Mouse (Mus musculus) limb, embryonic 15.5 days (tissue): ENCODE measurements at regions not wholly inside any gene's neighbourhood (a gene's known extent, or its start where the extent isn't known, plus 50 kb on each side); places are given as distances from the start of the nearest gene placed in this dataset.
A peak's percentile ranks its signal among the peaks of the same experiment; 100 is the strongest.

Experiments used
- ATAC-seq: fragments of 200-750 bp; cut with Nextera tagmentation; 2 replicates; pipeline ENCODE4 v1.8.0; 2017; ENCODE audit warnings: low read depth, moderate TSS enrichment; ENCODE audit not compliant: insufficient number of reproducible peaks, low FRiP score, low TSS enrichment
- H3K27ac ChIP-seq: fragments of 300-500 bp; sonication (generic); 2 replicates; pipeline ENCODE4 v1.5.1; 2015; ENCODE audit warnings: moderate library complexity, mild to moderate bottlenecking, inconsistent platforms
- H3K27me3 ChIP-seq: fragments of 300-500 bp; sonication (generic); 2 replicates; pipeline ENCODE4 v1.6.1; 2015; ENCODE audit warnings: inconsistent platforms
- H3K36me3 ChIP-seq: fragments of 300-500 bp; sonication (generic); 2 replicates; pipeline ENCODE4 v1.6.1; 2015; ENCODE audit warnings: inconsistent platforms
- H3K4me1 ChIP-seq: fragments of 300-500 bp; sonication (generic); 2 replicates; pipeline ENCODE4 v1.6.1; 2015; ENCODE audit warnings: inconsistent platforms
- H3K4me2 ChIP-seq: fragments of 300-500 bp; sonication (generic); 2 replicates; pipeline ENCODE4 v1.6.1; 2015; ENCODE audit warnings: mild to moderate bottlenecking, inconsistent platforms
- H3K4me3 ChIP-seq: fragments of 300-500 bp; sonication (generic); 2 replicates; pipeline ENCODE4 v1.5.1; 2015; ENCODE audit warnings: mild to moderate bottlenecking, inconsistent platforms
- H3K9ac ChIP-seq: fragments of 300-500 bp; sonication (generic); 2 replicates; pipeline ENCODE4 v1.6.1; 2015; ENCODE audit warnings: inconsistent platforms
- H3K9me3 ChIP-seq: fragments of 300-500 bp; sonication (generic); 2 replicates; pipeline ENCODE4 v1.6.1; 2016; ENCODE audit warnings: inconsistent platforms
- WGBS: fragments of 180-500 bp; shearing (Covaris S2); methylation state at CpG from one replicate; pipeline ENCODE4 v1.1.7; 2015; 5-methylcytosine and 5-hydroxymethylcytosine counted together

DNA sequence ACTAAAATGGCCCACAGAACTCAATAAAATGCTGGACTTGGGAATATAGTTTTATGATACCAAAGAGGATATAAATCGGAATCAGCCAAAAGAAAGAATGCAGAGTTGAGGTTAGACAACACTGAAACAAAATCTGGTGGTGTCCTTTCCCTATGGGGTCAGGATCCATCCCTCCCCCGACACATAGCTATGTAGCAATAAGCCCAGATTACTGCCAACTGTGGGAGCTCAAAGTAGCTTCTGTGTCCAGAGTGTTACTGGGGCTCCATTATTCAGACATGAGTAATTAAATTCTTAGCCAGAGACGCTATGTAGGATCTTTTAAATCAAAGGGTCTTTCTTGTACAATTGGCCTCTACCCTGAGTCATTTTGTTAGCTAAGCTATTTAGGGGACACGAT is 109.4 kb upstream of the Igfbp7 start:
- H3K27me3 ChIP-seq, result no peaks in the 10 kb centered on the region
- no peak overlapping the region for H3K4me3 ChIP-seq
- no peak overlapping the region for H3K27ac ChIP-seq
- H3K9ac ChIP-seq, result no peak overlapping the region
- no peak overlapping the region for H3K4me2 ChIP-seq
- H3K4me1 ChIP-seq, result no peaks in the 10 kb centered on the region
- 62% methylated on average over 4 of the region's 4 CpGs for WGBS
- ATAC-seq, result no peak
- H3K36me3 ChIP-seq, result no peaks in the 10 kb centered on the region
- no peaks in the 10 kb centered on the region for H3K9me3 ChIP-seq

DNA sequence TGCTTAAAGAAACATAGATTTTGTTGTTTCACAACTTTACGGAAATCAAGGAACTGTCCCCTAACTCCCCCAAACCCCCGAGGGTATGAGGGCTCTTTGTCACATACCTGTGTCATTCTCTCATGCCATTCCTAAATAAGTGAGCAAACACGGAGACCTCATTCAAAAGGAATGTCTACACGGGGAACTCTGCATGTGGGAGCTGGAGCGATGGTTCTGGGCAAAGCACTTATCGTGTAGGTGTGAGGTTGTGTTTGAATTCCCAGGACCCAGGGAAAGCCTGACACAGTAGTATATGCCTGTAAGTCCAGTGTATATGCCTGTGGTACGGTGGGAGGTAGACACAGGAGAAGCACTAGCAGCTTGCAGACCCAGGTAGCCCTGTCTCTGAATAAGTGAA is 107.6 kb upstream of the Igfbp7 start:
- Histone ChIP-seq H3K4me1 (no peaks in the 10 kb centered on the region), H3K9me3 (no peaks in the 10 kb centered on the region), H3K27me3 (no peaks in the 10 kb centered on the region), H3K4me3 (no peak overlapping the region), H3K27ac (no peak overlapping the region), H3K9ac (no peak overlapping the region), H3K36me3 (no peaks in the 10 kb centered on the region), H3K4me2 (no peak overlapping the region)
- WGBS, result 62% methylated on average over 7 of the region's 7 CpGs
- no peak for ATAC-seq

DNA sequence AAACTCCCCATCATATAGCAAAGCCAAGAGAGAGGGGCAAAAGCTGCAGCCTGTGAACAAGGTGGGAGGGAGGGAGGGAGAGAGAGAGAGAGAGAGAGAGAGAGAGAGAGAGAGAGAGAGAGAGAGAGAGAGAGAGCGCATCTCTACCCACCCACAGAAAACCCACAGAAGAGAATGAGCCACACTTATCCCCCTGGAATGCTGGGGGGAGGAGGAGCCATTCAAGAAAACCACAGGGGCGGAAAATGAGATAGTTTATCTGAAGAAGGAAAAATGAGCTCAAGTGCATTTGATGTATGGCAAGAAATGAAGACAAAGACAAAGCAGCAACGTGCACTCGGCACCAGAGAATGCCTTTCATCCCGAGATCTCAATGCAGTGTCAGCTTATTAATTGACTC is 94.8 kb upstream of the Igfbp7 start:
- WGBS, result 66% methylated on average over 5 of the region's 5 CpGs
- no peak overlapping the region for H3K4me2 ChIP-seq
- no peak for ATAC-seq

DNA sequence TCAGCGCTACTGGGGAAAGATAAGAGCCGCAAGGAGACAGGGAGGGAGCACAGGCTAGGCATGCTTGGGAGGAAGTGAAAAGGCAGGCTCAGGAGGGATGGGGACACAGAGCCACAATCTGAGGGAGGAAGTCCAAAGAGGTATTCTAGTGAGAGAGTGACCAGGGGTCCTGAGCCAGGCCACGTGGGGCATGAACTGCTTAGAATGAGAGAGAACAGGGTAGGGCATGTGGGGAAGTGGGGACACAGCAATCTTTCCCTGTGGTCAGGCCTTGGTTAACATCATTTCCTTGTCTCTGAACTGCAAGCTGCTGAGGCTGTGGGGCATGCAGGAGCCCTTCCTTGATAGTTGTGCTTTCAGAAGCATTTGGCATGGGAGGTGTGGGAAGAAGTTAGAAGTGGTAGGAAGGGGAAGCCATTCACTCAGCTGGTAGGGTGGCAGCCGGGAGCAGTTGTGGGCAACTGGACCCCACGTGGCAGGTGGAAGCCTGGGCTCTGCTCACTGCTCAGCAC is 92.2 kb upstream of the Igfbp7 start:
- Histone ChIP-seq H3K9ac (no peak overlapping the region), H3K4me3 (no peak overlapping the region), H3K36me3 (no peaks in the 10 kb centered on the region), H3K27me3 (no peaks in the 10 kb centered on the region), H3K27ac (no peak overlapping the region), H3K9me3 (no peaks in the 10 kb centered on the region), H3K4me2 (no peak overlapping the region), H3K4me1 (no peaks in the 10 kb centered on the region)
- no peak for ATAC-seq
- 73% methylated on average over 5 of the region's 5 CpGs for WGBS

More for the DNA sequence above, 94.8 kb upstream of the Igfbp7 start:
- Histone ChIP-seq H3K27ac (no peak overlapping the region), H3K4me1 (no peaks in the 10 kb centered on the region), H3K27me3 (no peaks in the 10 kb centered on the region), H3K9ac (no peak overlapping the region), H3K36me3 (no peaks in the 10 kb centered on the region), H3K4me3 (no peak overlapping the region), H3K9me3 (no peaks in the 10 kb centered on the region)

DNA sequence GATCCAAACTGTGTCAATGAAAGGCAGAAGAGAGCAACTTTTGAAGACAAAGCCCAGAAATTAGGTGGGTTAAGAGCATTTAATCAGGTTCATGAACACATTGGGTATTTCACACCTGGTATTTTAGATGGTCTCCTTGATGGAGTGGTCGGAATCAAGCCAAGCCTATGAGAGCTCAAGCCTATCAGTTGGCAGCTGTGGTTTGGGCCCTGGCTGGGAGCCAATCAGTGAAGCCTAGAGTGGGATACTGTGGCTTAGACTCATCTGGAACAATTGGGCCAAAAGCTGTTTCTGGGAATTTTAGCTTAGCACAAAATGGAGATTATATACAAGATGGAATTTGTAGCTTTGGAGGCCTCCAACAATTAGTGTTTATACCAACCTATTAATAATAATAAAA is 86.8 kb upstream of the Igfbp7 start:
- Histone ChIP-seq H3K4me3 (no peak overlapping the region), H3K27ac (no peak overlapping the region), H3K9ac (no peak overlapping the region), H3K4me2 (no peak overlapping the region), H3K9me3 (no peaks in the 10 kb centered on the region), H3K27me3 (no peaks in the 10 kb centered on the region), H3K36me3 (no peaks in the 10 kb centered on the region), H3K4me1 (no peaks in the 10 kb centered on the region)
- ATAC-seq, result no peak
- 80% methylated on average over 1 of the region's 1 CpGs for WGBS

DNA sequence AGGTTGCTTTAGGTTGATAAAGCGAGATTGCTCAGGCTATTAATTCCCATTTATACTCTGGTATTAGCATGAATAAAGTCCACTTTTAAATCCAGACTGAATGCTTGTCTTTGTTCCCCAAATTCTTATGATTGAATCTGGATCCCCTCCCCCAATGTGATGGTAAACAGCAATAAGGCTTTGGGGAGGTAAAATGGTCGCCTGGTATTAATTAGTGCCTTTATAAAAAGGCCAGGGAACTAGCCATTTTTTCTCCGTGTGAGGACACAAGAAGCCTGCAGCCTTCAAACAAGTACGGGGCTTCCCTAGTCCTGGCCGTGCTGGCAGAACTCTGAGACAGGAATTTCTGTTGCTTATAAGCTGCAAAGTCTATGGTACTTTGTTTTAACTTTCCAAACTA is 81.1 kb upstream of the Igfbp7 start:
- Histone ChIP-seq H3K27ac (no peak overlapping the region), H3K36me3 (no peaks in the 10 kb centered on the region), H3K4me1 (peaks cover 27% of the 10 kb centered on the region), H3K27me3 (no peaks in the 10 kb centered on the region), H3K9me3 (no peaks in the 10 kb centered on the region), H3K4me3 (no peak overlapping the region), H3K9ac (no peak overlapping the region), H3K4me2 (no peak overlapping the region)
- WGBS, result 43% methylated on average over 5 of the region's 5 CpGs
- no peak for ATAC-seq

DNA sequence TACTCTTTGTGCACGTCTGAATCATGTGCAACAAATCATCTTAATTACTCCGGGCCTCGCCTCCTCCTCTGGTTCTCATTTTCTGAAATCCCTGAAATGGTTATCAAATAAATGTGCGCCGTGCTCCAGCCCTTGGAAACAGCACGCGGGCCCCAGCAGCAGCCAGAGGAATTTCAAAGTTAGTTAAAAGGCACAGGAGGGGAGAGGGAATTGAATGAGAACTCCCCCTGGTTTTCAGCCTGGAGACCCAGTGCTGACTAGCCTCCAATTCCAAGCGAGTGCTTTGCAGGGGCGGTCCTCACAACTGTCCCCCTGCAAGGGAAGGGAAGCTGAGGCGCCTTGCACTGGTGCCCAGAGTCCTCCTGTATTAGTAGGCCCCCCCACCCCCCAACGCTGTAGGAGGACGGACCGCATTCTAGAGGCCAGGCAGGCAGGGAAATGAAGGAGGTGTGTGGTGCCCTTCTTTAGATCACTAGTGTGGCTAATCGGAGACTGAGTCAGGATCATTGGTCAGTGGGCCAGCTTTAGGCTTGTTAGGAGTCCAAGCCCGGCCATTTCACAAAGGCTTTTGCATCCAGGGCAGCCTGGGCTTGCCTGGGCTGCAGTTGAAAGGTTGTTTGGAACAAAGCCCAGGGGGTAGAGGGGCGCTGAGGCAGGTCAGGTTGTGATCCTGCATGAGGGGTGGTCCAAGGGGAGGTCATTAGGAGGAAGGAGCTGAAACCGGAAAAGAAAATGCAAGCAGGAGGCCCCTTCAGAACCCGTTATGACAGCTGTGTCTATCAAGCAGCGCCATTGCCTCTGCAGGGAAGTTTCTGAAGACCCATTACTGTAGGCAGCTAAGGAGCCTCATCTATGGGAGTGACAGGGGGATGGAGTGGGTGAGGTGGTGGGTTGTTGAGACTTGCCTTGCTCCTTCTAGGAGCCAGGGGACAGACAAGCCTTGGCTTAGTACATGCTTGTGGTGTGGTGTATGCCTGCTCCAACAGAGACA is 80.3 kb upstream of the Igfbp7 start:
- Histone ChIP-seq H3K9ac (no peak overlapping the region), H3K4me3 (peak overlapping the region; percentile 21), H3K4me2 (peak overlapping the region; percentile 45), H3K27me3 (no peaks in the 10 kb centered on the region), H3K4me1 (peaks cover 27% of the 10 kb centered on the region), H3K27ac (peak overlapping the region; percentile 44), H3K9me3 (no peaks in the 10 kb centered on the region), H3K36me3 (no peaks in the 10 kb centered on the region)
- peak; percentile 67; the same call in 1 of the 2 replicates for ATAC-seq
- 5% methylated on average over 19 of the region's 19 CpGs for WGBS

DNA sequence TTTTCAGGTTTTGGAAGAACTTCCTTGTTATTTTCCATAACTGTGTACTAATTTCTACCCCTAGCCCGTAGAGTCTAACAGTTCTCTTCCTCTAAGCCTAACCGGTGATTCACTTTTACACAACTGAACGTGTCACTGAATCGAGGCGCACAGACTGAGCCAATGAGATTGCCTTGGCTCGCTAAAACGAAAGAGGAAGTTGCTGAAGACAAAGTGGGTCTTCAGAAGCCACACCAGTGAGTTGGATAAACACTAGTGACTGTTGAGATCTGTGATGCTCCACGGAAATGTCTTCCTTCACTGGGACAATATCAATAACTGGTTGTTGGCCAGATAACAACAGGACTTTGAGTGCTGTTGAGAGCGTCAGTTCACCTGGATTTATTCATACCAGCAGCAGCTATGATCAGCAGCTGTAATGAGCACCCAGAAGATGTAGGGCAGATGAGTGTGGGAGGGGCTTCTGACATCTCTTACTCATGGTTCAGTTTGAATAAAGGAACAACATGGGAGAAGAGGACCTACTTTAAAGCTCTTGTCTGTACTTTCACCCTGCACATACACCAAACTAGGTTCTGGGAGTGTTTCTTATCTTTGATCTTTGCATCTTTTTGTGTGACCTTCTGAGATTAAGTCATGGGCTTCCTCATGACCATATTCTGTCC is 75.3 kb upstream of the Igfbp7 start:
- H3K9ac ChIP-seq, result no peak overlapping the region
- peaks cover 18% of the 10 kb centered on the region for H3K4me1 ChIP-seq
- H3K36me3 ChIP-seq, result no peaks in the 10 kb centered on the region
- H3K4me3 ChIP-seq, result no peak overlapping the region
- H3K27ac ChIP-seq, result no peak overlapping the region
- WGBS, result 91% methylated on average over 9 of the region's 9 CpGs
- H3K4me2 ChIP-seq, result no peak overlapping the region
- ATAC-seq, result no peak
- H3K27me3 ChIP-seq, result no peaks in the 10 kb centered on the region
- H3K9me3 ChIP-seq, result no peaks in the 10 kb centered on the region

DNA sequence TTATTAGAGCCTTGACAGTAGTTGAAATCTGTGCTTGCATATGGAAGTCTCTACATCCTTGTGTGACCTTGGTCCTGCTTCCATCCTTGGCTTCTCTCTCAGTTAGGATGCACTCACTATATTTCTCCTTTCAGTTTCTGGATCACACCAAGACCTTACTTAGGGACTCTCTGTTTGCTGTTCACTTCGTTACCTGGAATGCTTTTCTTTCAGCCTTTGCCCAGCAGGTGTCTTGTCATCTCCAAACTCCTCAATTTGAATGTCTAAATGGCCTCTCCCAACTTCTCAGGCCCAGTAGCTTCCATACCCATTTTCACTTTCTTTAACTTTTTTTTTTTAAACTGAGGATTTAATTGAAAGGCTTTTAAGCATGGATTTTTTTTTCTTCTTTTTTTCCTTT is 74.0 kb upstream of the Igfbp7 start:
- Histone ChIP-seq H3K4me3 (no peak overlapping the region), H3K4me1 (peaks cover 5% of the 10 kb centered on the region), H3K27me3 (no peaks in the 10 kb centered on the region), H3K4me2 (no peak overlapping the region), H3K9ac (no peak overlapping the region), H3K27ac (no peak overlapping the region), H3K9me3 (no peaks in the 10 kb centered on the region), H3K36me3 (no peaks in the 10 kb centered on the region)
- no peak for ATAC-seq
- WGBS, result 58% methylated on average over 1 of the region's 1 CpGs

DNA sequence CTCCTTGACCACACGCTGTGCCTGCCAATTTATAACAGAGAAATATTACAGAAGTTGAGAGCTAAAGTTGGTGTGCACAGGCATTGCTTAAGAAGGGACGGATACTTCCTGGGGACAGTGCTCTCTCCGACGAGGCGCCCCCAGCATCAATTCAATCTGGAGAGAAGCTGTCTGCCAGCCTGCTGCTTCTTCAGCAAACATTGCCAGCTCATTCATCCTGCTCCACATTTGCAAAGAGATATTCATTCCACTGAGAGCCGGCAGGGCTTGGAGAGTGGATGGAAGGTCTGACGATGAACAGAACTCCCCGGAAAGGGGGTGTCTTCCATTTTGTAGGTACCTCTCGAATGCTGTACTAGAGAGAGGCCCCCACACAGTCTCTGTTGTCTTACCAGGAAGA is 70.0 kb upstream of the Igfbp7 start:
- H3K9me3 ChIP-seq, result no peaks in the 10 kb centered on the region
- H3K36me3 ChIP-seq, result no peaks in the 10 kb centered on the region
- no peaks in the 10 kb centered on the region for H3K27me3 ChIP-seq
- H3K9ac ChIP-seq, result no peak overlapping the region
- no peak overlapping the region for H3K4me3 ChIP-seq
- no peak overlapping the region for H3K4me2 ChIP-seq
- 67% methylated on average over 9 of the region's 9 CpGs for WGBS
- no peak for ATAC-seq
- H3K27ac ChIP-seq, result no peak overlapping the region
- H3K4me1 ChIP-seq, result no peaks in the 10 kb centered on the region

DNA sequence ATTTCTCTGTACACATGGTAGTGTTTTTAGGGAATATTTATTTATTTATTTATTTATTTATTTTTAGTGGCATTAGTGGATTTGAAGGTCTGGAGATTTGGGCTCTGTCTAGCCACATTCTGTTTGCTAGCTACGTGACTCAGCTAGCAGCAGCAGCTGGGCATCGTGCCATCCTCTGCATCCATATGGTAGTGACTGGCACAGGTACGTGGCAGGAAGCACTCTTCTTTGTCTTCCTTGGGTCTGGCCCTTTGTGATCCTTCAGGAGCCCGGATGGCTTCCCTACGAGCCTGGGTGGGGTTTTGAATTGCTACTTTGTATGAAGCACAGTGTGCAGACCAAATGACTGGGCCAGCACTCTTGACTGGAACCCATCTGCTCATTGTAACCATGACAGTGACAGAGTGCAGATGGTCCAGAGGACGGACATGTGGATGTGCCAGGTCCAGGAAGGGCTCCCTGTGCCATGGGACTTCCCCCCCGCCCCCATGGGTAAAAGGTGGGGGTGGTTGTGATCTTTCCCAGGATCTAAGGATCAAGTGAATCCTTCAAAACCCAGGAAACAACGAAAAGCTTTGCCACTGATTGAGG is 66.2 kb upstream of the Igfbp7 start:
- Histone ChIP-seq H3K27me3 (no peaks in the 10 kb centered on the region), H3K36me3 (no peaks in the 10 kb centered on the region), H3K4me2 (no peak overlapping the region), H3K27ac (no peak overlapping the region), H3K4me3 (no peak overlapping the region), H3K4me1 (no peaks in the 10 kb centered on the region), H3K9ac (no peak overlapping the region), H3K9me3 (no peaks in the 10 kb centered on the region)
- 76% methylated on average over 8 of the region's 8 CpGs for WGBS
- no peak for ATAC-seq

DNA sequence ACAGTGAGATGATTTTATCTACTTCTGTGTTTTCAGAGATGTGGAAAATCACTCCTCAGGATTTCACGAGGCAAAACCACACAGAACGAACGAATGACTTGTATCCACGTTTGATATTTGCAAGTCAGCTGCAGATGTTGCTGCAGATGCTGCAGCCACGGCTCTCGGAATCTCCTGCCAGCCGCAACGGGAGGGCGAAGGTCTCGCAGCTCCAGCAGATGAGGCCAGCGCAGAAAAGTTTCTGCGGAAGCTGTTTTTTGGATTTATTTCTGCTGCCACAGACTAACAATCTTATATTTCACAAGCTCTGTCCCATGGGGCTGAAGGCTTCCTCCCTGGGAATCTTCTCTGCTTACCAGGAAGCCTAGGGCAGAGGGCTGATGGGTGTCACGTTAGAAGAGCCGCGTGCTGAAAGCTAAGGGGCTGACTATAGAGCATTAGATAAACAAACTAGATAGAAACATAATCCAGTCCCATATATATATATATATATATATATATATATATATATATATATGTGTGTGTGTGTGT is 61.5 kb upstream of the Igfbp7 start:
- Histone ChIP-seq H3K9me3 (no peaks in the 10 kb centered on the region), H3K36me3 (no peaks in the 10 kb centered on the region), H3K27me3 (no peaks in the 10 kb centered on the region), H3K4me1 (peaks cover 2% of the 10 kb centered on the region; the same call in 1 of the 2 replicates), H3K9ac (no peak overlapping the region), H3K27ac (no peak overlapping the region), H3K4me2 (no peak overlapping the region), H3K4me3 (no peak overlapping the region)
- WGBS, result 80% methylated on average over 15 of the region's 15 CpGs
- ATAC-seq, result no peak
